19 mouse cellular contexts compared by ENCODE assay signal in the genomic region with DNA sequence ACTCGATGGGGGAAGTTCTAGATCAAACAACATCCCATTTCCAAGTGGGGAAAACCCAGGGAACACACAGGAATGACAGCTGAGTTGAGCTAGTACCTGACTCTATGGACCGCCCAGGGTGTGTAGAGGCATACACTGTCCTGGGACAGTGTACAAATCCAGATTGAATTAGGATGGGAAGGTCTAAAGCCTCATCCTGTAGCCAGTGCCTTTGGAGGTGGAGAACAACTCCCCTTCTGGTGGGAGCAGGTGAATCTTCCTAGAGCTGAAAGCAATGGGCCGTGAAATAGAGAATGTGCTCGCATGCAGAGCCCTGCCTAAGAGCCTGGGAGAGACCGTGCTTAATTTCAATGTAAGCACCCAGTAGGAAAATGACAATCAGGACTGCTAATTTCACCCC.
"Had no signal": no experiment of that assay in that cellular context is flagged by ENCODE, and none has a peak within 500 bp of the region (broad histone marks: within the 10 kb centered on the region; RNA-seq: fewer than 3 reads in every experiment).

No protein-coding gene starts in this region.

- H3K9me3 ChIP-seq: intestine, embryonic 15.5 days; kidney, embryonic 15.5 days; limb, embryonic 10.5 days; limb, embryonic 13.5 days; liver, embryonic 12.5 days; liver, embryonic 15.5 days; lung, embryonic 15.5 days; midbrain, embryonic 13.5 days had no signal

- ATAC-seq: intestine, embryonic 15.5 days; liver, embryonic 12.5 days had no signal

- H3K27me3 ChIP-seq: kidney, embryonic 15.5 days; lung, embryonic 15.5 days; midbrain, embryonic 13.5 days had no signal

- H3K9ac ChIP-seq: intestine, embryonic 15.5 days; kidney, embryonic 15.5 days; limb, embryonic 13.5 days; liver, embryonic 12.5 days; liver, embryonic 15.5 days; lung, embryonic 15.5 days; midbrain, embryonic 13.5 days had no signal

- H3K4me1 ChIP-seq: liver, embryonic 15.5 days; lung, embryonic 15.5 days had no signal

- H3K4me3 ChIP-seq: intestine, embryonic 15.5 days; kidney, embryonic 15.5 days; layer of hippocampus, adult 2 months; limb, embryonic 10.5 days; limb, embryonic 13.5 days; liver, embryonic 12.5 days; liver, embryonic 15.5 days; lung, embryonic 15.5 days; midbrain, embryonic 13.5 days had no signal

- H3K27ac ChIP-seq: intestine, embryonic 15.5 days; kidney, embryonic 15.5 days; layer of hippocampus, adult 2 months; limb, embryonic 10.5 days; limb, embryonic 13.5 days; liver, embryonic 12.5 days; liver, embryonic 15.5 days; lung, embryonic 15.5 days had no signal

- H3K36me3 ChIP-seq: intestine, embryonic 15.5 days; kidney, embryonic 15.5 days; limb, embryonic 10.5 days; limb, embryonic 13.5 days; liver, embryonic 12.5 days; liver, embryonic 15.5 days; lung, embryonic 15.5 days; midbrain, embryonic 13.5 days had no signal

- DNase-seq: kidney, adult 11 months; kidney, adult 8-10 months; kidney, postnatal 25 days; layer of hippocampus, adult 9-11 months; liver; lung, adult 18-20 months; lung, postnatal 14 days; lung, postnatal 4 days; thymus, adult 18-20 months; thymus, postnatal 36 days had no signal

- H3K4me2 ChIP-seq: intestine, embryonic 15.5 days; kidney, embryonic 15.5 days; limb, embryonic 13.5 days; liver, embryonic 12.5 days; liver, embryonic 15.5 days; lung, embryonic 15.5 days; midbrain, embryonic 13.5 days had no signal
